Mouse (Mus musculus) A20 (cell line): Measurements from ENCODE around the gene Ube2v1.

Experiments used
- DNase-seq: peaks from one replicate; pipeline ENCODE4 v3.0.0-alpha.2; 2011; ENCODE audit warnings: low read depth, low spot score

Ube2v1 gene

DNA sequence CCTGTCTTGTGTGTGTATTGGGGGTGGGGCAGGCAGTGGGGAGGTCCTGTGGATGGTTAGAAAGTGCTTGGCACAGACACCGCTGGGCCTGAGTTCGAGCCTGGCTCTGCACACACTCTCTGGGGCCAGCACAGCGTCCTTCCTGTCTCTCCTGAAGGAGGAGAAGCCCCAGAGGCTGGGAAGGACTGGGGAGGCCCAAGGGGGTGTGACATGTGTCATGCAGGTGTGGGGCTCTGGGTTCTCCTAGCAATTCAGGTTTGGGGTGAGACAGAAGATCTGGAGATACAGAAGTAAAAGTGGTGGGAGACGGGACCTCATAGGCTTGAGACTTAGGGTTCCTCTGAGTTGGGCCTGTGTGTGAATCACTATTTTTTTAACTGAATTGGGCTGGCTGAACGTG is 68.9 kb downstream of the Ube2v1 start:
- DNase-seq: no peak

DNA sequence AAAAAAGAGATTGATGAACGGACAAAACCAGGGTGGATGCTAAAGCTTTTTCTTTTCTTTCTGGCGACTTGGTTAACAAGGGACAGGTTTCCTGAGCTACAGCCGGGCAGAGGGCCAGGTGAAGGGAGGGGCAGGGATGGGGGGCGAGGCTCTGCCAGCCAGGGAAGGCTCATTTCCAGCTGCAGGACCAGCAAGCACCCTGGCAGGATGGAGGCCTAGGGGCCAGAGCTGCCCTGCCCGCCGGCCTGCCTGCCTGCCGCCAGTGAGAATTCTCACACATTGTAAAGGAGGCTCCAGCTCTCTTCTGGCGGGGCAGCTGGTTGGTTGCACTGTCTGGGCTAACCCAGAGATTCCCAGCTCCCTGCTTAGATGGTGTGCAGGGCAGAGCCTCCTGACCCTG is 69.8 kb downstream of the Ube2v1 start:
- DNase-seq: no peak

DNA sequence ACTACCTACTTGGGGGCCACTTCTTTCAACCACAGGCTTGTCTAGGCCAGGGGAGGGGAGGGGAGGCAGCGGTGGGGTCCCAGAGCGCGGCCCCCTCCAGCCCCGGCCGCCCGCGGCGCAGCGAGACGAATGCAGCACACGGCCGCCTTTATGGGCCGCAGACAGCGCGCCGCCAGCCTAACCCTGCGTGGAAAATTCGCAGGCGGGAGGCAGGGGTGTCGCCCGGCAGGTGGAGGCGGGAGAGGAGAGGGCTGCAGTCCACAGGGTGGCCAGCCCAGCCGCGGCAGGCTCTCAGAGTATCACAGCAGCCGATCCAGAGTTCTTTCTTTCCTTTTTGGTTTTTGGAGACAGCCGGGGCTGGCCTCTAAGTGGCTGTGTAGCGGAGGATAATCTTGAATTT is 72.5 kb downstream of the Ube2v1 start:
- DNase-seq: no peak
